Mouse (Mus musculus) liver, embryonic 12.5 days (tissue): ENCODE results near the gene Isyna1. TPM values are rescaled to one million over a fixed set of nuclear protein-coding genes. Genes with fewer than 3 reads are reported as not detected.

Experiments used
- ATAC-seq: fragments of 200-750 bp; cut with Nextera tagmentation; 2 replicates; pipeline ENCODE4 v1.8.0; 2017; ENCODE audit warnings: moderate number of reproducible peaks, mild to moderate bottlenecking, moderate library complexity
- H3K27ac ChIP-seq: fragments of 300-500 bp; sonication (generic); 2 replicates; pipeline ENCODE4 v1.5.1; 2016; ENCODE audit warnings: mild to moderate bottlenecking
- H3K27me3 ChIP-seq: fragments of 300-500 bp; sonication (generic); replicated peaks from 2 replicates; pipeline ENCODE4 v1.6.1; 2016; ENCODE audit warnings: mild to moderate bottlenecking, moderate library complexity
- H3K36me3 ChIP-seq: fragments of 300-500 bp; sonication (generic); 2 replicates; pipeline ENCODE4 v1.6.1; 2016; ENCODE audit warnings: mild to moderate bottlenecking, moderate library complexity
- H3K4me1 ChIP-seq: fragments of 300-500 bp; sonication (generic); 2 replicates; pipeline ENCODE4 v1.6.1; 2016
- H3K4me2 ChIP-seq: fragments of 300-500 bp; sonication (generic); 2 replicates; pipeline ENCODE4 v1.6.1; 2016; ENCODE audit warnings: mild to moderate bottlenecking, moderate library complexity
- H3K4me3 ChIP-seq: fragments of 300-500 bp; sonication (generic); 2 replicates; pipeline ENCODE4 v1.5.1; 2016; ENCODE audit warnings: mild to moderate bottlenecking, moderate library complexity
- H3K9ac ChIP-seq: fragments of 300-500 bp; sonication (generic); 2 replicates; pipeline ENCODE4 v1.6.1; 2016; ENCODE audit warnings: mild to moderate bottlenecking, moderate library complexity
- H3K9me3 ChIP-seq: fragments of 300-500 bp; sonication (generic); replicated peaks from 2 replicates; pipeline ENCODE4 v1.6.1; 2016; ENCODE audit warnings: mild to moderate bottlenecking, moderate library complexity
- WGBS: fragments of 180-500 bp; shearing (Covaris S2); methylation state at CpG from one replicate; pipeline ENCODE4 v1.1.7; 2016; ENCODE audit not compliant: insufficient replicate concordance; 5-methylcytosine and 5-hydroxymethylcytosine counted together
- polyA plus RNA-seq: library from polyadenylated mRNA; unstranded; fragments of >200 nt; fragmentation: Nextera tagmentation; extraction: Ambion mirVana; gene quantifications from 2 replicates; pipeline ENCODE4 v1.2.1, GENCODE M21; 2016

Isyna1 gene
- 114 and 115 TPM in 2 replicates for polyA plus RNA-seq

GRCm38 (mm10) chr8:70593961-70594609 lies at the start of gene Isyna1:
Gene Isyna1 (plus strand): TSS chr8:70594373.
- peaks cover 76% of the 10 kb centered on the region for H3K36me3 ChIP-seq
- peak within 1 kb of the TSS; percentile 69 for H3K4me3 ChIP-seq
- peak within 1 kb of the TSS; percentile 78 for H3K9ac ChIP-seq
- ATAC-seq: peak; percentile 90
- no peaks in the 10 kb centered on the region for H3K27me3 ChIP-seq
- peak within 1 kb of the TSS; percentile 99 for H3K4me2 ChIP-seq
- peaks cover 66% of the 10 kb centered on the region for H3K4me1 ChIP-seq
- H3K9me3 ChIP-seq: no peaks in the 10 kb centered on the region
- WGBS: under 1% methylated on average over 40 of the region's 40 CpGs
- peak within 1 kb of the TSS; percentile 79 for H3K27ac ChIP-seq

DNA sequence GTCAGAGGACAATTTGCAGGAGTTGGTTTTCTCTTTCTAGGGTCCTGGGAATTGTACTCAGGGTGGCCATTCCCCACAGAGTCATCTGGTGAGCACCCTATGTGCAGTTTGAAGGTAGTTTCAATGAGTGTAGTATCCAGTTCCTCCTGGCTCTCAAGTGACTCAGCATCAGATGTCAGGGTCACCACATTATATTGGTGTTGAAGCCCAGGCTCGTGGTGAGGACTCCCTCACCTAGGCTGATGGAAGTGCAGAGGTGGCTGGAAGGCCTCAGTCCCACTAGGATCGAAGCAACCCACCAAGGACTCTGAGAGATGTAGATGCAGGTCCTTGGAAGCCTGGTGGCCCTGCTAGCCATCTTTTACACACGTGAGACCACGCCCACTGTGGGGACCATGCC lies 47.8 kb upstream of the Isyna1 start:
- H3K36me3 ChIP-seq: peaks cover 3% of the 10 kb centered on the region; the same call in 1 of the 2 replicates
- WGBS: 46% methylated on average over 4 of the region's 4 CpGs
- no peaks in the 10 kb centered on the region for H3K9me3 ChIP-seq
- no peak overlapping the region for H3K4me2 ChIP-seq
- no peak overlapping the region for H3K4me3 ChIP-seq
- no peaks in the 10 kb centered on the region for H3K27me3 ChIP-seq
- H3K9ac ChIP-seq: 0 out of 2 replicates have a peak overlapping the region, but pooled peaks have one; percentile 9
- 0 out of 2 replicates have a peak overlapping the region, but pooled peaks have one; percentile 16 for H3K27ac ChIP-seq
- peaks cover 90% of the 10 kb centered on the region for H3K4me1 ChIP-seq
- no peak for ATAC-seq

- Histone ChIP-seq H3K27me3 (no peaks in the 10 kb centered on the region), H3K36me3 (peaks cover 3% of the 10 kb centered on the region; the same call in 1 of the 2 replicates), H3K4me3 (no peak overlapping the region), H3K27ac (no peak overlapping the region), H3K4me2 (no peak overlapping the region), H3K9me3 (no peaks in the 10 kb centered on the region), H3K4me1 (peaks cover 91% of the 10 kb centered on the region), H3K9ac (no peak overlapping the region)
- WGBS: 74% methylated on average over 6 of the region's 6 CpGs
- no peak for ATAC-seq
These were observed 46.4 kb upstream of the Isyna1 start for GRCm38 (mm10) chr8:70547762-70548161.

- Histone ChIP-seq H3K27me3 (no peaks in the 10 kb centered on the region), H3K36me3 (no peaks in the 10 kb centered on the region; the same call in 1 of the 2 replicates), H3K27ac (no peak overlapping the region), H3K9me3 (no peaks in the 10 kb centered on the region), H3K4me2 (no peak overlapping the region), H3K4me3 (no peak overlapping the region), H3K4me1 (peaks cover 91% of the 10 kb centered on the region), H3K9ac (no peak overlapping the region)
- WGBS: 52% methylated on average over 10 of the region's 10 CpGs
- no peak for ATAC-seq
These were observed 44.6 kb upstream of the Isyna1 start for GRCm38 (mm10) chr8:70549412-70550184.

GRCm38 (mm10) chr8:70551558-70552161 lies 42.5 kb upstream of the Isyna1 start:
- 0 out of 2 replicates have a peak overlapping the region, but pooled peaks have one; percentile 11 for H3K9ac ChIP-seq
- 34% methylated on average over 3 of the region's 3 CpGs for WGBS
- ATAC-seq: no peak
- no peaks in the 10 kb centered on the region for H3K27me3 ChIP-seq
- peak overlapping the region; percentile 13; the same call in 1 of the 2 replicates for H3K27ac ChIP-seq
- H3K4me2 ChIP-seq: no peak overlapping the region
- peaks cover 89% of the 10 kb centered on the region for H3K4me1 ChIP-seq
- H3K4me3 ChIP-seq: no peak overlapping the region
- H3K9me3 ChIP-seq: no peaks in the 10 kb centered on the region
- H3K36me3 ChIP-seq: peaks cover 2% of the 10 kb centered on the region; the same call in 1 of the 2 replicates

DNA sequence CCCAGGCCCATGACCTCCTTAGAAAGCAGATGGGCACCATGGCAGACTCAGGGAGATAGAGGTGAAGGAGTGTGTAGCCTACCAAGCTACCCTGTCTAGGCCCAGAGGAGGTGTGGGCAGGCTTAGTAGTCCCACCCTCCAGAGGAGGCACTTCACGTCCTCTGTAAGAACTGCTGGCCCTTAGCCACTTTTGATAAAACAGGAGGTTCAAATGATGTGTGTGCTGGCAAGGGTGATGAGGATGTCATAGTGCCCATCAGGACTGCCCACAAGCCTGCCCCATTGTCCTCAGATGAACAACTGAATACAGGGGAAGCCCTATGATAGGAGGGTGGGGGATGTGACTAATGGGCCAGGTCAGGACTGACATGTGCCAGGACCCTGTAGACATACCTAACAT lies 41.3 kb upstream of the Isyna1 start:
- Histone ChIP-seq H3K4me2 (no peak overlapping the region), H3K9me3 (no peaks in the 10 kb centered on the region), H3K4me3 (no peak overlapping the region), H3K36me3 (0 out of 2 replicates have a peak, but pooled peaks cover 2% of the 10 kb centered on the region), H3K27ac (0 out of 2 replicates have a peak overlapping the region, but pooled peaks have one; percentile 20), H3K4me1 (peaks cover 89% of the 10 kb centered on the region), H3K9ac (no peak overlapping the region), H3K27me3 (no peaks in the 10 kb centered on the region)
- WGBS: 32% methylated on average over 1 of the region's 1 CpGs
- no peak for ATAC-seq

GRCm38 (mm10) chr8:70553740-70554139 lies 40.4 kb upstream of the Isyna1 start:
- Histone ChIP-seq H3K4me2 (no peak overlapping the region), H3K9ac (no peak overlapping the region), H3K4me3 (no peak overlapping the region), H3K27ac (no peak overlapping the region), H3K4me1 (peaks cover 89% of the 10 kb centered on the region), H3K36me3 (0 out of 2 replicates have a peak, but pooled peaks cover 2% of the 10 kb centered on the region), H3K9me3 (no peaks in the 10 kb centered on the region), H3K27me3 (no peaks in the 10 kb centered on the region)
- no peak for ATAC-seq

GRCm38 (mm10) chr8:70555079-70555747 lies 39.0 kb upstream of the Isyna1 start:
- no peaks in the 10 kb centered on the region for H3K27me3 ChIP-seq
- H3K27ac ChIP-seq: peak overlapping the region; percentile 67
- peaks cover 91% of the 10 kb centered on the region for H3K4me1 ChIP-seq
- 0 out of 2 replicates have a peak, but pooled peaks cover 6% of the 10 kb centered on the region for H3K36me3 ChIP-seq
- no peak overlapping the region for H3K4me3 ChIP-seq
- H3K4me2 ChIP-seq: no peak overlapping the region
- 0 out of 2 replicates have a peak, but pooled peaks have one; percentile 29 for ATAC-seq
- H3K9me3 ChIP-seq: no peaks in the 10 kb centered on the region
- WGBS: 66% methylated on average over 4 of the region's 4 CpGs
- H3K9ac ChIP-seq: no peak overlapping the region

DNA sequence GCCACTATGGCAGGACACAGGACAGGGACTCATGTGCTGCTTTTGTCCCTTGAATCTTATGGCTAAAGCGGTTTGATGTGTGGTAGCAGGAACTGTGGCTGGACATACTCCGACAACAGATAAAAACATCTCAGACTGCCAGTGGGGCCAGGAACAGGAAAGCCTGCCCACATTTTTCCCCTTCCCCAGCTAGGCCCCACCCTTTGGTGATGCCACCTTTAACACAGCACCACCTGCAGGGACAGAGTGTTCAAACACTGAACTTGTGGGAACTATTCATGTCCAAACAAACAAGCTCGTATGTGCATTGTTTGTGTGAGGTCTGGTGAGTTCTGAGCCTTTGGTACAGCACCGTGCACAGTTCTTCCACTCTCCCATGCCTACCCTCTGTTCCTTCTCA lies 35.8 kb upstream of the Isyna1 start:
- ATAC-seq: no peak
- Histone ChIP-seq H3K9me3 (no peaks in the 10 kb centered on the region), H3K27ac (peak overlapping the region; percentile 12; the same call in 1 of the 2 replicates), H3K27me3 (no peaks in the 10 kb centered on the region), H3K4me1 (peaks cover 95% of the 10 kb centered on the region), H3K4me3 (no peak overlapping the region), H3K4me2 (no peak overlapping the region), H3K9ac (no peak overlapping the region), H3K36me3 (0 out of 2 replicates have a peak, but pooled peaks cover 8% of the 10 kb centered on the region)
- 17% methylated on average over 4 of the region's 4 CpGs for WGBS

DNA sequence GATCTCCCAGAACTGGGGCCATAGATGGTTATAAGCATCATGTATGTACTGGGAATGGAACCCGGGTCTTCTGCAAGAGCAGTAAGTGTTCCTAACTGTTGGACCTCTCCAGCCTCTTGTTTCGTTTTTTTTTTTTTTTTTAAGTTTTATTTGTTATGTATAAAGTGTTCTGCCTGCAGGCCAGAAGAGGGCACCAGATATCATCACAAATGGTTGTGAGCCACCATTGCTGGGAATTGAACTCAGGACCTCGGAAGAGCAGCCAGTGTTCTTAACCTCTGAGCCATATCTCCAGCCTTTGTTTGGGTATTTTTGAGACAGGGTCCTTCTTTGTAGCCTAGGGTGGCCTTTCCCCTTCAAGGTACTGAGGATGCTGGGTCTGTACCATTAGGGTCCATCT lies 35.2 kb upstream of the Isyna1 start:
- Histone ChIP-seq H3K27ac (peak overlapping the region; percentile 12; the same call in 1 of the 2 replicates), H3K4me2 (no peak overlapping the region), H3K36me3 (0 out of 2 replicates have a peak, but pooled peaks cover 8% of the 10 kb centered on the region), H3K4me3 (no peak overlapping the region), H3K27me3 (no peaks in the 10 kb centered on the region), H3K9me3 (no peaks in the 10 kb centered on the region), H3K4me1 (peaks cover 95% of the 10 kb centered on the region), H3K9ac (no peak overlapping the region)
- no peak for ATAC-seq
- WGBS: 58% methylated on average over 3 of the region's 3 CpGs

DNA sequence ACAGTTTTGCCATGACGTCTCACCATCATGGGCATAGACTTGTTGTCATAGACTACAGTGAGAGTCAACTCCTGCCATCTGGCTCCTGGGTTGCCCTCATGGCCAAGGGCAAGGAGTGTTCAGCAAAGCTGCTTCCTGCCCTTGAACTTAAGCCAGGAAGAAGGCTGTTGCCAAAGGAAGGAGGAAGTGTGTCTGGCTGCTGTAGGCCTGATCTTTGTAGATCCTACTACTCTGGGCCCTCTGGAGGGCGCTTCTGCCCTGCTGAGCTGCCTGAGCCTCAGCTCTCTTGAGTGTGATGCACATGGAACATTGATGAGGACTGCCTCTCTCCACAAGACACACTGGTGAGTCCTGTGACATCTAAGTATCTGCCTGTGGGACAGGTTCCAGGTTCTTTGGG lies 34.1 kb upstream of the Isyna1 start:
- Histone ChIP-seq H3K9me3 (no peaks in the 10 kb centered on the region), H3K4me1 (peaks cover 95% of the 10 kb centered on the region), H3K27ac (no peak overlapping the region), H3K9ac (no peak overlapping the region), H3K4me3 (no peak overlapping the region), H3K27me3 (no peaks in the 10 kb centered on the region), H3K4me2 (no peak overlapping the region), H3K36me3 (0 out of 2 replicates have a peak, but pooled peaks cover 8% of the 10 kb centered on the region)
- WGBS: 51% methylated on average over 2 of the region's 2 CpGs
- no peak; the same call in 1 of the 2 replicates for ATAC-seq
